Mouse (Mus musculus): ENCODE measurements around the gene Pygo1. TPM values are rescaled to one million over a fixed set of nuclear protein-coding genes. Genes with fewer than 3 reads are reported as not detected.

Pygo1 gene
- polyA plus RNA-seq, 1 experiment from 2014 or later, result 18.1 TPM

GRCm38 (mm10) chr9:72889777-72890176, 35.7 kb upstream of the Pygo1 start:
- Histone ChIP-seq H3K36me3 (replicated peaks; ENCODE audit: control insufficient read depth, insufficient read depth) (no peaks in the 10 kb centered on the region), H3K9me3 (ENCODE audit: control insufficient read depth, low read length) (no peaks in the 10 kb centered on the region), H3K27me3 (ENCODE audit: control insufficient read depth, insufficient read depth, low read length) (no peaks in the 10 kb centered on the region), H3K27ac (no peak overlapping the region), H3K9ac (no peak overlapping the region), H3K4me2 (replicated peaks) (no peak overlapping the region), H3K4me3 (replicated peaks; ENCODE audit: low read length) (no peak overlapping the region), H3K4me1 (replicated peaks; ENCODE audit: control insufficient read depth, insufficient read depth, low read length) (no peaks in the 10 kb centered on the region)
- no peak for ATAC-seq (ENCODE audit: low FRiP score)
- peak; percentile 68 for DNase-seq (ENCODE audit: low spot score)
- 86% methylated on average over 1 of the region's 1 CpGs for WGBS

GRCm38 (mm10) chr9:72890499-72891085, 34.9 kb upstream of the Pygo1 start:
- ATAC-seq (ENCODE audit: low FRiP score) (no peak), DNase-seq (ENCODE audit: low spot score) (no peak)
- H3K36me3 ChIP-seq (replicated peaks; ENCODE audit: control insufficient read depth, insufficient read depth), result no peaks in the 10 kb centered on the region
- no peak overlapping the region for H3K4me2 ChIP-seq (replicated peaks)
- no peaks in the 10 kb centered on the region for H3K4me1 ChIP-seq (replicated peaks; ENCODE audit: control insufficient read depth, insufficient read depth, low read length)
- H3K27me3 ChIP-seq (ENCODE audit: control insufficient read depth, insufficient read depth, low read length), result no peaks in the 10 kb centered on the region
- H3K9ac ChIP-seq, result no peak overlapping the region
- no peak overlapping the region for H3K4me3 ChIP-seq (replicated peaks; ENCODE audit: low read length)
- 84% methylated on average over 10 of the region's 10 CpGs for WGBS
- H3K27ac ChIP-seq, result no peak overlapping the region
- H3K9me3 ChIP-seq (ENCODE audit: control insufficient read depth, low read length), result no peaks in the 10 kb centered on the region

- Histone ChIP-seq H3K36me3 (replicated peaks; ENCODE audit: control insufficient read depth, insufficient read depth) (no peaks in the 10 kb centered on the region), H3K9ac (no peak overlapping the region), H3K4me2 (replicated peaks) (no peak overlapping the region), H3K27me3 (ENCODE audit: control insufficient read depth, insufficient read depth, low read length) (no peaks in the 10 kb centered on the region), H3K4me1 (replicated peaks; ENCODE audit: control insufficient read depth, insufficient read depth, low read length) (no peaks in the 10 kb centered on the region), H3K4me3 (replicated peaks; ENCODE audit: low read length) (no peak overlapping the region), H3K27ac (no peak overlapping the region), H3K9me3 (ENCODE audit: control insufficient read depth, low read length) (no peaks in the 10 kb centered on the region)
- no peak for ATAC-seq (ENCODE audit: low FRiP score)
- DNase-seq (ENCODE audit: low spot score), result no peak
- WGBS, result 96% methylated on average over 5 of the region's 5 CpGs
These were observed 32.7 kb upstream of the Pygo1 start for GRCm38 (mm10) chr9:72892761-72893160.

- WGBS, result 97% methylated on average over 6 of the region's 6 CpGs
- H3K9me3 ChIP-seq (ENCODE audit: control insufficient read depth, low read length), result no peaks in the 10 kb centered on the region
- H3K9ac ChIP-seq, result no peak overlapping the region
- DNase-seq (ENCODE audit: low spot score) (no peak), ATAC-seq (ENCODE audit: low FRiP score) (no peak)
- no peak overlapping the region for H3K27ac ChIP-seq
- H3K4me3 ChIP-seq (replicated peaks; ENCODE audit: low read length), result no peak overlapping the region
- no peaks in the 10 kb centered on the region for H3K4me1 ChIP-seq (replicated peaks; ENCODE audit: control insufficient read depth, insufficient read depth, low read length)
- no peak overlapping the region for H3K4me2 ChIP-seq (replicated peaks)
- H3K27me3 ChIP-seq (ENCODE audit: control insufficient read depth, insufficient read depth, low read length), result no peaks in the 10 kb centered on the region
- no peaks in the 10 kb centered on the region for H3K36me3 ChIP-seq (replicated peaks; ENCODE audit: control insufficient read depth, insufficient read depth)
These were observed 30.6 kb upstream of the Pygo1 start for GRCm38 (mm10) chr9:72894796-72895352.

GRCm38 (mm10) chr9:72902057-72902456, 23.4 kb upstream of the Pygo1 start:
- H3K4me1 ChIP-seq (replicated peaks; ENCODE audit: control insufficient read depth, insufficient read depth, low read length), result no peaks in the 10 kb centered on the region
- no peaks in the 10 kb centered on the region for H3K27me3 ChIP-seq (ENCODE audit: control insufficient read depth, insufficient read depth, low read length)
- WGBS, result 94% methylated on average over 8 of the region's 8 CpGs
- DNase-seq (ENCODE audit: low spot score) (no peak), ATAC-seq (ENCODE audit: low FRiP score) (no peak)
- H3K4me3 ChIP-seq (replicated peaks; ENCODE audit: low read length), result no peak overlapping the region
- no peaks in the 10 kb centered on the region for H3K9me3 ChIP-seq (ENCODE audit: control insufficient read depth, low read length)
- H3K4me2 ChIP-seq (replicated peaks), result no peak overlapping the region
- no peaks in the 10 kb centered on the region for H3K36me3 ChIP-seq (replicated peaks; ENCODE audit: control insufficient read depth, insufficient read depth)
- H3K9ac ChIP-seq, result no peak overlapping the region
- H3K27ac ChIP-seq, result no peak overlapping the region

DNA sequence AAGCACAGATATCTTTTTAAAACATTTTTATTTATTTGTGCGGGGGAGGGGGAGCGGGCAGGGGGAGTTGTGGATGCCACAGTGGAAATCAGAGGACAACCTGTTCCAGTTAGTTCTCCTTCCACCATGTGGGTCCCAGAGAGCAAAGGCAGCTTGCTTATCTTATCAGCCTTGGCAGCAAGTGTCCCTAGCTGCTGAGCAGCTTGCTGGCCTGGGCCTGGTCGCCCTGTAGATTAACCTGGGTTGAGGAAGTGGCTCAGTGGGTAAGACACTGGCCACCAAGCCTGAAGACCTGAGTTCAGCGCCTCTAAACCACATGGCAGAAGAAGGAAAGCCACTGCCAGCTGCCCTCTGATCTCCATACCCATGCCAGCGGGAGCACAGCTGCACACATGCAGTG, 22.8 kb upstream of the Pygo1 start:
- 93% methylated on average over 5 of the region's 5 CpGs for WGBS
- DNase-seq (ENCODE audit: low spot score) (no peak), ATAC-seq (ENCODE audit: low FRiP score) (no peak)
- H3K36me3 ChIP-seq (replicated peaks; ENCODE audit: control insufficient read depth, insufficient read depth), result no peaks in the 10 kb centered on the region
- H3K9me3 ChIP-seq (ENCODE audit: control insufficient read depth, low read length), result no peaks in the 10 kb centered on the region
- no peak overlapping the region for H3K4me3 ChIP-seq (replicated peaks; ENCODE audit: low read length)
- H3K27me3 ChIP-seq (ENCODE audit: control insufficient read depth, insufficient read depth, low read length), result no peaks in the 10 kb centered on the region
- no peak overlapping the region for H3K9ac ChIP-seq
- H3K4me2 ChIP-seq (replicated peaks), result no peak overlapping the region
- H3K4me1 ChIP-seq (replicated peaks; ENCODE audit: control insufficient read depth, insufficient read depth, low read length), result no peaks in the 10 kb centered on the region
- H3K27ac ChIP-seq, result no peak overlapping the region

DNA sequence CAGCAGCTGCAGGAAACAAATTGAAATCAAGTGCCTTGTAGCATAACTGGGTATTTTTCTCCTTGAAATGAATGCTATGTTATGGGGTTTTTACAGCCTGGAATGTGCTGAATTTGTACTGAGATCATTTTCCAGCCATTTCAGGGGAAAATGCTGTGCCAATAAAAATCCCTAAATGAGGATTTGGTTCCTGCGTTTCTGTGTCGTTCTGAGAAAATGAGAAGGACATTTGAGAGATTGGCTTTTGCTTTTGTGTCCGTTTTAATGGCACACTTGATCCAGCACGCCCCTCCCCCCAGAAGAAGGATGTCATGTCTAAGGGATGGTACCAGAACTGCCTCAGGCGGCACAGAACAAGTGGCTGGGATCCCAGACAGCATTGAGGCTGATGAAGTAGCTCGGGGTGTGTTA, 18.7 kb upstream of the Pygo1 start:
- ATAC-seq (ENCODE audit: low FRiP score), result no peak
- Histone ChIP-seq H3K9me3 (ENCODE audit: control insufficient read depth, low read length) (no peaks in the 10 kb centered on the region), H3K27me3 (ENCODE audit: control insufficient read depth, insufficient read depth, low read length) (no peaks in the 10 kb centered on the region), H3K4me1 (replicated peaks; ENCODE audit: control insufficient read depth, insufficient read depth, low read length) (no peaks in the 10 kb centered on the region), H3K36me3 (replicated peaks; ENCODE audit: control insufficient read depth, insufficient read depth) (no peaks in the 10 kb centered on the region), H3K4me2 (replicated peaks) (no peak overlapping the region), H3K27ac (peak overlapping the region; percentile 14; the same call in 1 of the 2 replicates), H3K4me3 (replicated peaks; ENCODE audit: low read length) (no peak overlapping the region), H3K9ac (0 out of 2 replicates have a peak overlapping the region, but pooled peaks have one; percentile 28)
- 74% methylated on average over 6 of the region's 6 CpGs for WGBS
- no peak for DNase-seq (ENCODE audit: low spot score)

DNA sequence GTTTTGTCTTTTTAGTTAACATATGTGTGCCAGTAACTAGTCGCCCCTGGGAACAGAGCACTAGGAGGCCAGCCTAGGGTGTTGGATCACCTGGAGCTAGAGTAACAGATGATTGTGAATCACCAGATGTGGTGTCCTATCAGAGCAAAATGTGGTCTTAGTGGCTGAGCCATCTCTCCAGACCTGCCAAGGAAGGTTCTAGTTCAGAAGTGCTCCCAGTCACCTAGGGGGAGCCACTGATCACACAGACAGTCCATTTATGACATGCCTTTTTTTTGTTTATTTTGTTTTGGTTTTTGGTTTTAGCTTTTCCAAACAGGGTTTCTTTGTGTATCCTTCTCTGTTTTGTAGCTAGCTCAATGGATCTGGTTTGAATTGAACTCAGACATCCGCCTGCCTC, 14.1 kb upstream of the Pygo1 start:
- ATAC-seq (ENCODE audit: low FRiP score), result no peak
- Histone ChIP-seq H3K4me2 (replicated peaks) (no peak overlapping the region), H3K9ac (no peak overlapping the region), H3K4me1 (replicated peaks; ENCODE audit: control insufficient read depth, insufficient read depth, low read length) (no peaks in the 10 kb centered on the region), H3K27me3 (ENCODE audit: control insufficient read depth, insufficient read depth, low read length) (no peaks in the 10 kb centered on the region), H3K27ac (no peak overlapping the region), H3K4me3 (replicated peaks; ENCODE audit: low read length) (no peak overlapping the region), H3K36me3 (replicated peaks; ENCODE audit: control insufficient read depth, insufficient read depth) (no peaks in the 10 kb centered on the region), H3K9me3 (ENCODE audit: control insufficient read depth, low read length) (no peaks in the 10 kb centered on the region)
- WGBS, result 93% methylated on average over 2 of the region's 2 CpGs
- DNase-seq (ENCODE audit: low spot score), result no peak

- DNase-seq (ENCODE audit: low spot score), result no peak
- H3K4me3 ChIP-seq (replicated peaks; ENCODE audit: low read length), result no peak overlapping the region
- H3K9ac ChIP-seq, result no peak overlapping the region
- no peak overlapping the region for H3K27ac ChIP-seq
- H3K36me3 ChIP-seq (replicated peaks; ENCODE audit: control insufficient read depth, insufficient read depth), result no peaks in the 10 kb centered on the region
- ATAC-seq (ENCODE audit: low FRiP score), result no peak
- H3K9me3 ChIP-seq (ENCODE audit: control insufficient read depth, low read length), result no peaks in the 10 kb centered on the region
- no peaks in the 10 kb centered on the region for H3K4me1 ChIP-seq (replicated peaks; ENCODE audit: control insufficient read depth, insufficient read depth, low read length)
- WGBS, result 79% methylated on average over 6 of the region's 6 CpGs
- H3K27me3 ChIP-seq (ENCODE audit: control insufficient read depth, insufficient read depth, low read length), result no peaks in the 10 kb centered on the region
- H3K4me2 ChIP-seq (replicated peaks), result no peak overlapping the region
These were observed 11.9 kb upstream of the Pygo1 start for GRCm38 (mm10) chr9:72913551-72913950.

DNA sequence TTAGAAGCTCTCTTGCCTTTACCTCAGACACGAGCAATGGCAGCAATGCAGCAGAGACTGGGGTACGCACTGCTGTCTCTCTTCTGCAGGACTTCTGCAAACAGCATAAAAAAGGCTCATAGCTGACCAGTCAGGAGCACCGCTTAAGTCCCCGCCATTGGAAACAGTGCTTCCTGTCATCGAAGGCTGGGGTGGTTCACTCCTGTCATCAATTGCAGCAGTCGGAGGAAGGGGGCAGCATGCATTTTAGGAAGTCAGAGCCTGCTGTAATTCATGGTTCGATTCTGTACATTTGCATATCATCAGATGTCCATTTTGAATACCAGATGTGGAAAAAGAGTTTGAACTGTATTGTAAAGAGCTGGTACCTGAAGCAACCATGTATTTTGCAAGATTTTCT, 9.7 kb upstream of the Pygo1 start:
- Histone ChIP-seq H3K36me3 (replicated peaks; ENCODE audit: control insufficient read depth, insufficient read depth) (no peaks in the 10 kb centered on the region), H3K27ac (no peak overlapping the region), H3K4me1 (replicated peaks; ENCODE audit: control insufficient read depth, insufficient read depth, low read length) (no peaks in the 10 kb centered on the region), H3K9ac (no peak overlapping the region), H3K9me3 (ENCODE audit: control insufficient read depth, low read length) (no peaks in the 10 kb centered on the region), H3K27me3 (ENCODE audit: control insufficient read depth, insufficient read depth, low read length) (no peaks in the 10 kb centered on the region), H3K4me3 (replicated peaks; ENCODE audit: low read length) (no peak overlapping the region), H3K4me2 (replicated peaks) (no peak overlapping the region)
- ATAC-seq (ENCODE audit: low FRiP score) (no peak), DNase-seq (ENCODE audit: low spot score) (no peak)
- WGBS, result 70% methylated on average over 7 of the region's 7 CpGs

Data from hindbrain, embryonic 14.5 days (tissue).